Mouse (Mus musculus): ENCODE measurements around the gene Ptpa.

Gene Ptpa

GRCm38 (mm10) chr2:30415936-30416648 is at the start of gene Ptpa:
Ptpa (plus strand) TSS chr2:30416039.
- in situ Hi-C loops (cut with MseI, MboI), result no loop called here

GRCm38 (mm10) chr2:30366203-30366602 is 49.6 kb upstream of the Ptpa start:
- in situ Hi-C loops (cut with MseI, MboI), result no loop called here

- in situ Hi-C loops (cut with MseI, MboI), result no loop called here
Observed at GRCm38 (mm10) chr2:30371544-30371943, 44.3 kb upstream of the Ptpa start.

DNA sequence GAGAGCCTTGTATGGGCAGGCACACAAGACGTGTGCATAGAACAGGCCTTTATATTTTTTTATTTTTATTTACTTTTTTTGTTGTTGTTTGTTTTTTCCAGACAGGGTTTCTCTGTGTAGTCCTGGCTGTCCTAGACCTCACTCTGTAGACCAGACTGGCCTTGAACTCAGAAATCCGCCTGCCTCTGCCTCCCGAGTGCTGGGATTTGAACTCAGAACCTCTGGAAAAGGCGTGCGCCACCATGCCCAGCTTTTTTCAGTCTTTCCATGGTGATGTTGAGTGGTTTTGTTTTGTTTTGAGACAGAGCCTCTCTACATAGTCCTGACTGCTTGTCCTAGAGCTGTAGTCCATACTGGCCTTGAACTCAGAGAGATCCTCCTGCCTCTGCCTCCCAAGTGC is 43.1 kb upstream of the Ptpa start:
- in situ Hi-C loops (cut with MseI, MboI), result no loop called here

DNA sequence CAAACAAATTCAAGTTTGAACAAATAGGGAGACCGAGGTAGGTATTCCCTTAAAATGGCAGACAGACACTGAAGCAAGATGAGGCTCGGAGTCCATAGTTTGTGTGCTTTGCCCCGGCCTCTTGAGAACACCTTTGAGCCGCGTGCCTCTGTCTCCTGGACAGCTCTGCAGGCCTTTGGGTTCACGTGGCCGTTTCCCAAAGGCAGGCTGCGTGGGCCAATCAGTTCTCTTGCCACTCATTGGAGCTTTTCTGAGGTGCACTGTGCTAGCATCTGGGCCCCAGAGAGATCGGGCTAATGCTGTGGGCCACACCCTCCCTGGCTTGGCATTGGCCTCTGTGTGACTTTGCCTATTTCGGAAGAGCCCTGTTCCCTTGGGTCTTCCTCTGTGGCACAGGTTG is 39.9 kb upstream of the Ptpa start:
- in situ Hi-C loops (cut with MseI, MboI), result no loop called here

DNA sequence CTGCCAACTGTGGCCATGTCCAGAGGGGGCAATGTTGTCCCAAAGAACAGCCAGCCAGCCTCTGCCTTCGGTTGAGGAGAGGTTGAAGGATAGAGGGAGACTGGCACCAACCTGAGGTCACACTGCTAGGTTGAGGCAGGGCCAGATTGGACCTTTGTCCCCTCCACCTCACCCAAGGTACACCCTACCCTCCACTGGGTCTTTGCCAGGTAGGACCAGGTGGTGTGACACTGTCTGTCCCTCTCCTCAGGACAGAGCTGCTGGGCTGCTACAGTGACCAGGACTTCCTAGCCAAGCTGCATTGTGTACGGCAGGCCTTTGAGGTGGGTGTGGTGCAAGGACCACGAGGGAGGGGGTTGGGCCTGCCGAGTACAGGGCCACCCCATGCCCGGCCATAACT is 38.1 kb upstream of the Ptpa start:
- in situ Hi-C loops (cut with MseI, MboI), result no loop called here

DNA sequence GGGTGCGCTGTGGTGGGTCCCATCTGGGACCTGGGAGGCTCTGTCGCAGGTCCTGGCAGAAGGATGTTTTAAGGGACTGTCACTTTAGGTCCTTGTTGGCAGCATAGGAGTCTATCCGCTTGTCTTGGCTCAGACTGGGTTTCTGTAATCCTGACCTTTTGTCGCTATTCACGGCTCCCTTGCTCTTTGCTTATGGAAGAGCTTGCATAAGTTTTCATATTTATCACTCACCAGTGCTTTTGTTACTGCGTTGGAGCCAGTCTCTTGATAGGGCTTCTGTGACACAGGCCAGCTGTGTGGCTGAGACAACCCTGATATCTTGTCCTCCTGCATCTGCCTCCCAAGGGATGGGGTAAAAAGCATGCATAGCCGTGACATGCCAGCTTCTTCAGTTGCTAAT is 36.5 kb upstream of the Ptpa start:
- in situ Hi-C loops (cut with MseI, MboI), result no loop called here

- in situ Hi-C loops (cut with MseI, MboI), result no loop called here
Observed at GRCm38 (mm10) chr2:30380564-30381376, 35.1 kb upstream of the Ptpa start.

DNA sequence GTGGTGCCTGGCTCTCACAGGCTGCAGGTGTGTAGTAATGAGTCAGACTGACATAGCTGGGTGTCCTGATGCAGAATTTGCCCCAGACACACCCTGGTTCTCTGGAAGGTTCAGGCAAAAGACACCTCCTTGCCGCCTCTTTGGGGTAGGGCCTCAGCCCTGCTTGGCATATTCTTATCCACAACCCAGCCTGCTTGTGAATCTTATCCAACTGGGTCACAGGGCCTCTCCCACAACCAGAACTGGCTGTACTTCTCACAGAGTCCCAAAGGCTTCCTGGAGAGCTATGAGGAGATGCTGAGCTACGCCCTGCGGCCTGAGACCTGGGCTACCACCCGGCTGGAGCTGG is 34.5 kb upstream of the Ptpa start:
- in situ Hi-C loops (cut with MseI, MboI), result no loop called here

GRCm38 (mm10) chr2:30384814-30385213 is 31.0 kb upstream of the Ptpa start:
- in situ Hi-C loops (cut with MseI, MboI), result no loop called here

- in situ Hi-C loops (cut with MseI, MboI), result no loop called here
Observed at GRCm38 (mm10) chr2:30385591-30385990, 30.2 kb upstream of the Ptpa start.

DNA sequence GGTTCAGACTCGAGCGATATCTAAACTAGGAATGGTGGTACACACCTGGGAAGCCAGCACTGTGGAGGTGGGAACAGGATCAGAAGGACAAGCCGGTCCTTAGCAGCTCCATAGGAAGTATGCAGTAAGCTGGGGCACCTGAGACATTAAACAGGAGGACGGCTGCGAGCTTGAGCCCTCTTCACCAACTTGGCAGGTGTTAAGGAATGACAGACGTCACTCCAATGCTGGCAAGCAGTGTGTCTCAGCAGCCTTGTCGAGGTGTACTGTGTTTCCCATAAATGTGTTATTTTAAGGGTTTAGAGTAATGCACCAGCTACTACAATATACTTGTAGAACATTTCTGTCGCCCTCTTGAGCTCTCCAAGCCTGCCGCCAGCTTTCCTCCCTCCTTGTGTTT is 28.9 kb upstream of the Ptpa start:
- in situ Hi-C loops (cut with MseI, MboI), result no loop called here

- in situ Hi-C loops (cut with MseI, MboI), result no loop called here
Observed at GRCm38 (mm10) chr2:30389000-30389399, 26.8 kb upstream of the Ptpa start.

- in situ Hi-C loops (cut with MseI, MboI), result no loop called here
Observed at GRCm38 (mm10) chr2:30392114-30392576, 23.7 kb upstream of the Ptpa start, which contains the start of gene Dolpp1. Dolpp1 (plus strand) TSS chr2:30392254.

GRCm38 (mm10) chr2:30392577-30393369 is 23.1 kb upstream of the Ptpa start:
- in situ Hi-C loops (cut with MseI, MboI), result no loop called here

DNA sequence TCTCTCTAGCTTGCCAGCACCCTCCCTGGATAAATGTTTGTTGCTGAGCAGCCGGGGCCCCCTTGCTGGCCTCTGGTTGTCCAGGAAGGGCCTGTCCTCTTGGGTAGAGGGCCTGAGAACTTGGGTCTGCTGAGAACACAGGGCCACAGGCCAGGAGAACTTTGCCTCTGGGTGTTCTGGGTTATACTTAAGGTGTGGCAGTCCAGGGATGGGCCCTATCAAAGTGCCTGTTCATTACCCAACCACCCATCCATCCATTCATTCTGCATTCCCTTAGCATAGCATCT is 22.5 kb upstream of the Ptpa start:
- in situ Hi-C loops (cut with MseI, MboI), result no loop called here

DNA sequence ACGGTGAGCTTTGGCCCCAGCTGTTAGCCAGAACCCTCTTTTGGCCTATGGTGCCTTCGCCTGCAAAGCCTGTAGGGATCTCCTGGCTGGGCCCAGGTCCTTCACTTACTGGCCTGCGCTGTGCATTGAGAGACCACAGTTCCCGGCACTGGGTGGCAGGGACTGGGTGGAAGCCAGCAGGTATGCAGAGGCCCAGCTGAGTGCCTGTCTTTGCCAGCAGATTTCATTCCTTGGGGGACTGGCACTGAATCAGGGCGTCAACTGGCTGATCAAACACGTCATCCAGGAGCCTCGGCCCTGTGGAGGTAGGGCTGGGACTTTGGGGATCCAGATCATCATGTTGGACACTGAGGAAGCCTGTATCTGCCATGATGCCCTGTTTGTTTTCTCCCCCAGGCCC is 20.1 kb upstream of the Ptpa start:
- in situ Hi-C loops (cut with MseI, MboI), result no loop called here

DNA sequence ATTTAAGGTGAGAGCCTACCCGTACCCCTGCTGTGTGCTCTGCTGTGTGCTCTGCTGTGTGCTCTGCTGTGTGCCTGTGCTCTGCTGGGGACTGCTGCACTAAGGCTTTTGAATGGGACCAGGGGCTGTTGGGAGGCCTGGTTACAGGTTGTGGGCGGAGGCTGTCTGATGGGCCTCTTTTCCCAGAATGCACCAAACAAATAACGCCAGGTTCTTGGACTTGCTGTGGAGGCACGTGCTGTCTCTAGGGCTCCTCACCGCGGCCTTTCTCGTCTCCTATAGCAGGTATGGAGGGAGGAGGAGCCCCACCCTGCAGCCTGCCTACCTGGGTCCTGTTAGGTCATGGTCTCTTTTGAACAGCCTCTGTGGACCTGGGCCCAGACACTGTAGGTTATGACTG is 19.6 kb upstream of the Ptpa start:
- in situ Hi-C loops (cut with MseI, MboI), result no loop called here

DNA sequence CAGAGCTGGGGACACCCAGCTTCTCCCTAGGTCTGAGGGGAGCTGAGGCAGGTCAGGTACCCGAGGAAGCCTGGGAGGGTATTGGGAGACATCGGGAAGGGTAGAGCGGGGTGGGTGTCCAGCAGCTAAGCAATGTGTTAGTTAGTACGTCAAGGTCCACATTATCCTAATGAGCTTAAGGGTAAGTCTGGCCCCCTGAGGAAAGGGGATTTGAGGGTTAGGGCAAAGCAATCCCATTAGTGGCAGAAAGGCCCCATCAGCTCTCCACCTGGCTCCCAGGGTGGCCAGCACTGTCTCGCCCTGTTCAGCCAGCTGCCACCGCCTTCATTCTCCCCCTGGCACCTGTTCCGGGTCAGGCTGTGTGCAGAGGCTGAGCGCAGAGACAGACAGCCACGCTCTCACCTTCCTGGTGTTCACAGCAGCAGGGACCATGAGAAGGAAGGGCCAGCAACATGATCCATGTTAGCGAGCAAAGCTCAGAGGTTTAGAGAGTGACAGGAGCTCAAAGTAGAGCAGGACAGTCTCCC is 17.8 kb upstream of the Ptpa start:
- in situ Hi-C loops (cut with MseI, MboI), result no loop called here

GRCm38 (mm10) chr2:30399191-30400171 is 16.4 kb upstream of the Ptpa start:
- in situ Hi-C loops (cut with MseI, MboI), result no loop called here

DNA sequence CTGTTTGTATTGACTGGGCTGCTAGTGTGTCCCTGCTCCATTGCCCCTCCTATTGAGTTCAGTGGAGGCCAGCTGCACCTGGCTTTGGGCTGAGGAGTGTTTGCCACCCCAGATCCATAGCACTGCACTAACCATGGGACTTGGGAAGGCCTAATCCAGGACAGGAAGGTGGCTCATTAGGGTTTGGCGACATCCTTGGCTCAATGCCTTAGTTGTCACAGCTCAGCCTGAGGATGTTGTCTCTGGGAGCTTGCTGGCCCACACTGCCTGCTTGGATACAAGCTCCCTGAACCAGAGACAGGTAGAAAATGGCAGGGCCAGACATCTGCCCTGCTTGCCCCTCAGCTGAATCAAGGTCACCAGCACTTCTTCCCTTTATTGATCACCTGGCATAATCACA is 14.3 kb upstream of the Ptpa start:
- in situ Hi-C loops (cut with MseI, MboI), result no loop called here

All from mouse trophoblast stem cell (cell line).